Mouse (Mus musculus) layer of hippocampus, adult 8-10 months (tissue): ENCODE results near the gene Atp5g2. TPM values are rescaled to one million over a fixed set of nuclear protein-coding genes. Genes with fewer than 3 reads are reported as not detected.

Experiments used
- microRNA-seq, 2 experiments: library from miRNA; unstranded; fragments of <30 nt; microRNA quantifications; one replicate each; pipeline ENCODE4 v1.2.0; 2022
- total RNA-seq, 4 experiments: library from RNA; stranded (reverse); gene quantifications; 2 replicates each; pipeline ENCODE4 v1.2.4; 2022

The Atp5g2 gene
- total RNA-seq, 4 experiments from 2014 or later: 7.0 to 12.5 (median 10.0) TPM

Small RNA genes within 50 kb of the gene (microRNA-seq; reads per million reads assigned to microRNA genes)
- gene Mir688: 0 reads per million in 2 experiments

Other genes starting within 250 kb of the Atp5g2 start
- 1 to 10 TPM in 2 of 4 experiments, under 1 TPM in 2; 0.40 to 2.0 (median 1.1) TPM for gene Amhr2, start 227.0 kb downstream of the Atp5g2 start, total RNA-seq
- 10 to 100 TPM; 34.4 to 49.3 (median 40.9) TPM for gene Prr13, start 213.3 kb downstream of the Atp5g2 start, total RNA-seq
- 100 to 1,000 TPM; 489 to 507 (median 494) TPM for gene Pcbp2, start 201.8 kb downstream of the Atp5g2 start, total RNA-seq
- not detected for gene Gm10337, start 168.6 kb downstream of the Atp5g2 start, total RNA-seq
- gene Map3k12, start 155.3 kb downstream of the Atp5g2 start, total RNA-seq: 10 to 100 TPM; 87.5 to 99.1 (median 96.9) TPM
- gene Tarbp2, start 154.2 kb downstream of the Atp5g2 start, total RNA-seq: 10 to 100 TPM; 34.0 to 39.8 (median 36.6) TPM
- 1 to 10 TPM; 3.0 to 6.2 (median 4.4) TPM for gene Npff, start 147.4 kb downstream of the Atp5g2 start, total RNA-seq
- under 1 TPM in 1 of 4 experiments, not detected in 3; 0.96 TPM for gene Gm28047, start 47.3 kb downstream of the Atp5g2 start, total RNA-seq
- gene Atf7, start 46.9 kb downstream of the Atp5g2 start, total RNA-seq: 10 to 100 TPM; 44.2 to 55.6 (median 52.2) TPM
- 10 to 100 TPM; 87.2 to 96.6 (median 91.0) TPM for gene Calcoco1, start 49.8 kb upstream of the Atp5g2 start, total RNA-seq
- not detected for gene Hoxc13, start 248.8 kb upstream of the Atp5g2 start, total RNA-seq